Mouse (Mus musculus) kidney, adult 2 months (tissue): ENCODE results near the gene Nmu.

Source experiments
- CTCF ChIP-seq: fragments of 200-500 bp; conservative IDR thresholded peaks from 2 replicates; pipeline ENCODE4 v1.5.1; 2011; ENCODE audit warnings: low read depth, mild to moderate bottlenecking, control low read depth, low read length, moderate library complexity, mixed read lengths; ENCODE audit not compliant: insufficient read depth, insufficient read length
- POLR2A ChIP-seq: fragments of 200-500 bp; IDR thresholded peaks from one replicate; pipeline ENCODE4 v1.6.1; 2011; ENCODE audit warnings: low read depth, low read length, control low read depth

GRCm38 (mm10) chr5:76285699-76286098 is 77.9 kb downstream of the Nmu start:
- TF ChIP-seq CTCF (no peak), POLR2A (no peak)
